Mouse (Mus musculus) ES-E14 (cell line): ENCODE measurements around the gene Plcxd2. TPM values are rescaled to one million over a fixed set of nuclear protein-coding genes. Genes with fewer than 3 reads are reported as not detected.

Experiments
- DNase-seq: peaks from one replicate; pipeline ENCODE4 v3.0.0-alpha.2; 2013; ENCODE audit warnings: low read depth, low spot score
- H3K27ac ChIP-seq: 2 replicates; pipeline ENCODE4 v1.5.1; 2012; ENCODE audit warnings: low read depth, mild to moderate bottlenecking, low read length, moderate library complexity, mixed read lengths; ENCODE audit not compliant: poor library complexity, insufficient read depth, severe bottlenecking
- H3K36me3 ChIP-seq: 2 replicates; pipeline ENCODE4 v1.6.1; 2012; ENCODE audit warnings: mild to moderate bottlenecking, low read length, moderate library complexity, mixed read lengths; ENCODE audit not compliant: control insufficient read depth, poor library complexity, insufficient read depth, severe bottlenecking
- H3K4me1 ChIP-seq, 2 experiments: fragments of 150-350 bp in 1 of 2; sonication (generic) in 1 of 2; 2 replicates each; pipeline ENCODE4 v1.6.1; 2012; ENCODE audit warnings: low read length in 2 of 2, mild to moderate bottlenecking in 1 of 2, mixed read lengths in 1 of 2; ENCODE audit not compliant: control insufficient read depth in 2 of 2, insufficient read depth in 2 of 2, poor library complexity in 1 of 2
- H3K4me3 ChIP-seq, 2 experiments: fragments of 150-350 bp in 1 of 2; sonication (generic) in 1 of 2; 2 replicates each; pipeline ENCODE4 v1.5.1; 2012; ENCODE audit warnings: low read length in 2 of 2, low read depth in 1 of 2, mild to moderate bottlenecking in 1 of 2, mixed read lengths in 1 of 2; ENCODE audit not compliant: insufficient read depth in 1 of 2, poor library complexity in 1 of 2, severe bottlenecking in 1 of 2
- H3K9ac ChIP-seq: 2 replicates; pipeline ENCODE4 v1.6.1; 2012; ENCODE audit warnings: low read depth, mild to moderate bottlenecking, low read length, mixed read lengths; ENCODE audit not compliant: poor library complexity, insufficient read depth, severe bottlenecking
- H3K9me3 ChIP-seq: fragments of 150-350 bp; sonication (generic); 2 replicates; pipeline ENCODE4 v1.6.1; 2012; ENCODE audit warnings: low read depth, mild to moderate bottlenecking, low read length; ENCODE audit not compliant: control insufficient read depth, insufficient read depth
- CHD2 ChIP-seq: IDR thresholded peaks from 2 replicates; pipeline ENCODE4 v1.6.1; 2014; ENCODE audit warnings: mild to moderate bottlenecking, low read depth, low read length, inconsistent platforms
- HCFC1 ChIP-seq: IDR thresholded peaks from 2 replicates; pipeline ENCODE4 v1.6.1; 2012; ENCODE audit warnings: low read length, inconsistent platforms, borderline replicate concordance; ENCODE audit not compliant: insufficient read depth
- MAFK ChIP-seq: IDR thresholded peaks from 2 replicates; pipeline ENCODE4 v1.6.1; 2014; ENCODE audit warnings: mild to moderate bottlenecking, low read depth, low read length, inconsistent platforms; ENCODE audit not compliant: insufficient read depth
- ZC3H11A ChIP-seq: IDR thresholded peaks from 2 replicates; pipeline ENCODE4 v1.6.1; 2012; ENCODE audit warnings: low read depth, mild to moderate bottlenecking, inconsistent platforms, low read length, borderline replicate concordance
- ZNF384 ChIP-seq: IDR thresholded peaks from 2 replicates; pipeline ENCODE4 v1.6.1; 2012; ENCODE audit warnings: low read depth, low read length, inconsistent platforms
- in situ Hi-C, 2 experiments: fragments of 600-800 bp; cut with MboI; formaldehyde crosslinking; loops; one replicate each; pipeline ENCODE4 v1.15.1; 2025; ENCODE audit warnings: low sequenced_read_pairs in 2 of 2, inconsistent platforms in 1 of 2; ENCODE audit not compliant: unreplicated experiment in 2 of 2
- total RNA-seq: library from RNA; depleted of rRNA; stranded (reverse); fragments of 300-350 nt; gene quantifications from 2 replicates; pipeline ENCODE4 v1.2.3, GENCODE M21; 2012

Plcxd2 gene
- total RNA-seq, 1 experiment: 3.3 TPM

DNA sequence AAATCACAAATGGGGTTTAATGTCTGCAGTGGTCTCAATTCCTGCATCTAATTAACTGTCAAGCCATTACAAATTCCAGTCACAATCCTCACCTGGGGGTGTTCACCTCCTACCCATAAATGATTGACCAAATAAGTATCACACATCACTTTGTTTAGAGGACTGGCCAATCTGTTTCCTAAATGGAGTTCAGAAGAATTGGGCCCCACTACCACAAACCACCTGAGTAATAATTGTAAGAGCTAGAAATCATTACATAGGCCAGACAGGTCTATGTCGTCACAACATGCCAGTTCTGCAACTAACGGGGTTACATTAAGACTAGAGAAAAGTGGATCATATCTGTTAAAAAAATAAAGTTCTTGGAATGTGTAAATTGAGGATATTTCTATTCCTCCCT lies 58.0 kb downstream of the Plcxd2 start:
- TF ChIP-seq HCFC1 (no peak), ZC3H11A (no peak), ZNF384 (no peak), CHD2 (no peak)
- H3K4me1 ChIP-seq: no peaks in the 10 kb centered on the region
- H3K9me3 ChIP-seq: no peaks in the 10 kb centered on the region
- no peak overlapping the region for H3K27ac ChIP-seq
- H3K36me3 ChIP-seq: no peaks in the 10 kb centered on the region
- H3K9ac ChIP-seq: no peak overlapping the region
- in situ Hi-C loops: no loop called here
- no peak overlapping the region for H3K4me3 ChIP-seq
- DNase-seq: no peak

DNA sequence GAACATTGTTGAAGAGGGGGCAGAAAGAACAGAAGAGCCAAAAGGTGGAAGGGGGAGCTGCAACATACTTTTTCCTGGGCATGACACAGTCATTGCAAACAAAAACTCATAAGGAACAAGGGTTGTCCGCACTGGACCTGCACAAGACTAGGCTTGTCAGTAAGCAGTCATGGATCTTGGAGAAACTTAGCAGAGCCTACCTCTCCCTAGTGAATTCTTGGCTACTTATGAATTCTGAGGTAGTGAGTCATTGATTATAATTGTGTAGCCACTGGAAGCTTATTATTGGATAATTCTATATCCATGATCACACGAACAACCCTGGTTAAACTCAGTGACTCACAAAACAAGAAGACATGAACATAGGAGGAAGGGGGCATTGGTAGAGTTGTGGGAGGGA lies 63.7 kb downstream of the Plcxd2 start:
- TF ChIP-seq MAFK: no peak
- in situ Hi-C loops: no loop called here
- H3K9me3 ChIP-seq: no peaks in the 10 kb centered on the region
- H3K27ac ChIP-seq: no peak overlapping the region
- H3K9ac ChIP-seq: no peak overlapping the region
- no peak overlapping the region for H3K4me3 ChIP-seq
- H3K4me1 ChIP-seq: no peaks in the 10 kb centered on the region
- no peak for DNase-seq
- no peaks in the 10 kb centered on the region for H3K36me3 ChIP-seq

DNA sequence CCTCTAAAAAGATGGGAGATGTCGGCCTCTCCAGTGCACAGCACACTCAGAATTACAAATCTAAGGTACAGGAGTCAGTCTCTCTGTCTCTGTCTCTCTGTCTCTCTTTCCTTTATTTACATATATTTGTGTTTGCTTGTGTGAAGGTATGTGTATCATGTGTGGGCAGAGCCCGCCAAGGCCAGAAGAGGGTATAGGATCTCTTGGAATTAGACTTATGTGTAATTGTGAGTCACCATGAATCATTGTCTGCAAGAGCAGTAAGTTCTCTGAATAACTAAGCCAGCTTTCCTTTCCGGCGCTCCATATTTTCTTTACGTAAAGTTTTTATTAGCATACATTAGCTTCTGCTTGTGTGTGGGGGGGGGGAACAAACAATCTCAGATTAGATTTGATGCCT lies 64.4 kb downstream of the Plcxd2 start:
- no peak for DNase-seq
- Histone ChIP-seq H3K9me3 (no peaks in the 10 kb centered on the region), H3K9ac (no peak overlapping the region), H3K36me3 (no peaks in the 10 kb centered on the region), H3K27ac (no peak overlapping the region), H3K4me3 (no peak overlapping the region), H3K4me1 (no peaks in the 10 kb centered on the region)
- no peak for TF ChIP-seq CHD2
- TF ChIP-seq MAFK: no peak
- no peak for TF ChIP-seq ZNF384
- no peak for TF ChIP-seq ZC3H11A
- no peak for TF ChIP-seq HCFC1
- in situ Hi-C loops: no loop called here

DNA sequence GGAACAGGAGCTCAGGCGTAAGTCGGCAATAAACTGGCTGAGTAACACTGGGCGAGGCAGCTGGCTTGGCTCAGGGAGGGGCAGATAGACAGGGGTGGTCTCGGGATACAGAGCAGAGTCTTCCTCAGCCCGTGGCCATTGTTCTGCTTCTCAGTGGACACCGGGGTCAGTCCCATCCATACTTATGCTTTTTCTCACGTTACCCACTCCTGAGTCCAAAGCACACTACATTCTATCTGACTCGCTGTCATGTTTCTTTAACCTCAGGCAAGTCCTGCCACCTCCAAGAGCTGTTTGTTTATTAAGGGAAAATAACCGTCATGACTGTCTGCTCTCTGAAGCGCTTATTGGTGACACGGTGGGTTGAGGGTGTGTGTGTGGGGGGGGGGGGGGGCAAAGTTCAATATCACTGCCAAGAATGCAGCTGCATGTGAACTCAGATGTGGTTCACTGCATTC lies 64.8 kb downstream of the Plcxd2 start:
- H3K4me3 ChIP-seq: no peak overlapping the region
- H3K27ac ChIP-seq: no peak overlapping the region
- H3K9ac ChIP-seq: no peak overlapping the region
- no peaks in the 10 kb centered on the region for H3K9me3 ChIP-seq
- H3K36me3 ChIP-seq: no peaks in the 10 kb centered on the region
- in situ Hi-C loops: no loop called here
- TF ChIP-seq HCFC1 (no peak), MAFK (no peak), ZC3H11A (no peak), CHD2 (no peak), ZNF384 (no peak)
- H3K4me1 ChIP-seq: no peaks in the 10 kb centered on the region
- no peak for DNase-seq

DNA sequence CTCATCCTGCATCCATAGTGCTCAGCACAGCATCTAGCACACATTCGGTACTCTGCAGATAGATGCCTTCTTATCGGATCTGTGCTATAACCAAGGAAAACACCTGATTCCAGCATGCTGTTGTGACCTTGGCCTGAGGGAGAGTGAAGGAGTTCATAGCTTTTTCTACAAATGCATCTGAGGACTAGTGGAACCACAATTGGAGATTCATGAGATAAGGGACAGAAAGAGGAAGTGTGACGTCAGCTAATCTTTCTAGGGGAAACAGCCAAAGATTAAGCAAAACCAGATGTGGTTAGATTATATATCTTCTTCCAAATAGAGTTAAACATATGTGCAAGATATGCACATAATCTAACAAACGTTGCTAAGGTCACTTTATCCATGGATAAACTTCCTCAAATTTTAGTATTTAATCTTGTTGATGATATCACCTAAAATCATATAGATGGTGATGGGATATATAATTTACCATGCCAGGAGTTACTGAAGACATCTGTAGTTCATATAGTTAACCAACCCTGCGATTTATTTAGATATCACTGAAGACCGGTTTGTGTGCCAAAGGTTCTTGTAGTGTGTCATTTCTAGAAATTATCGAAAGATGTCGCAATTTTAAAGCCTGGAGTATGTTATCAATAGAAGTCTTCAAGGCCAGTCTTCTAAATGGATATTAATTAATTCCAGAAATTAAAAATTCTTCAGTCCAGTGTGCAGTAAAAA lies 67.7 kb downstream of the Plcxd2 start:
- H3K36me3 ChIP-seq: no peaks in the 10 kb centered on the region
- H3K9me3 ChIP-seq: no peaks in the 10 kb centered on the region
- no peak for TF ChIP-seq ZC3H11A
- no peak for TF ChIP-seq HCFC1
- TF ChIP-seq ZNF384: no peak
- no peak for TF ChIP-seq CHD2
- no peak for TF ChIP-seq MAFK
- H3K4me3 ChIP-seq: no peak overlapping the region
- DNase-seq: no peak
- no peaks in the 10 kb centered on the region for H3K4me1 ChIP-seq
- in situ Hi-C loops: no loop called here
- no peak overlapping the region for H3K27ac ChIP-seq
- H3K9ac ChIP-seq: no peak overlapping the region
